Comparison of ENCODE assay signal across 24 mouse cellular contexts in the genomic region with DNA sequence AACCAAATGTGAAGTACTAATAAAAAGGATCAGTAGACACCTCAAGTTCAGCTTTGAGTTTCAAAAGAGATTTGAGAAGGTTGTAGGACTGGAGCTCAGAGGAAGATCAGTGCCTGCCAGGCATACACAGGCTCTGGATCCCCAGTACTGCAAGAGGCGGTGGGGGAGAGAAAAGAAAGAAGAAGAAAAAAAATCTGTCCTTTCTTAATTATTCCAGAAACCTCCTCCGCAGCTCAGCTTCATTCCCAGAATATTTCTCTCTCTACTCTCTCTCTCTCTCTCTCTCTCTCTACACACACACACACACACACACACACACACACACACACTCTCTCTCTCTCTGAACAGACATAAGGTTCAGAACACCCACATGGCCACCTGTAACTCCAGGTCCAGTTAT. TPM values are rescaled to one million over a fixed set of nuclear protein-coding genes. Genes with fewer than 3 reads are reported as not detected.
"Had no signal": no experiment of that assay in that cellular context is flagged by ENCODE, and none has a peak within 500 bp of the region (broad histone marks: within the 10 kb centered on the region; RNA-seq: fewer than 3 reads in every experiment).

No protein-coding gene starts in this region.

- H3K9ac ChIP-seq: liver, embryonic 15.5 days; liver, postnatal 0 days; lung, embryonic 15.5 days; neural tube, embryonic 13.5 days; neural tube, embryonic 15.5 days had no signal

- H3K4me3 ChIP-seq: liver, embryonic 15.5 days; lung, embryonic 15.5 days; megakaryocyte, embryonic 14.5 days; myocyte; neural tube, embryonic 13.5 days; neural tube, embryonic 15.5 days had no signal

- H3K4me2 ChIP-seq: liver, embryonic 15.5 days; lung, embryonic 15.5 days; midbrain, embryonic 11.5 days; neural tube, embryonic 13.5 days; neural tube, embryonic 15.5 days had no signal

- H3K27ac ChIP-seq: liver, embryonic 15.5 days; lung, embryonic 15.5 days; macrophage; neural tube, embryonic 13.5 days; neural tube, embryonic 15.5 days had no signal

- H3K27me3 ChIP-seq: liver, embryonic 15.5 days; lung, embryonic 15.5 days; megakaryocyte, embryonic 14.5 days; neural tube, embryonic 13.5 days; neural tube, embryonic 15.5 days had no signal

- DNase-seq: liver, postnatal 0 days; lung, adult 2 months; lung, postnatal 14 days; lung, postnatal 36 days; midbrain, embryonic 14.5 days; retina, postnatal 1 day; right cerebral cortex, adult 18-20 months; right cerebral cortex, postnatal 25 days; right cerebral cortex, postnatal 4 days; spleen, adult 18-20 months; thymus, adult 2 months; thymus, postnatal 25 days; thymus, postnatal 4 days had no signal

- H3K4me1 ChIP-seq: liver, embryonic 15.5 days; lung, embryonic 15.5 days; neural tube, embryonic 13.5 days; neural tube, embryonic 15.5 days had no signal

- ATAC-seq: liver, postnatal 0 days; lung, postnatal 0 days; midbrain, embryonic 16.5 days had no signal

- H3K9me3 ChIP-seq: liver, embryonic 15.5 days; lung, embryonic 15.5 days; megakaryocyte, embryonic 14.5 days; neural tube, embryonic 13.5 days; neural tube, embryonic 15.5 days had no signal

RNA-seq across cellular contexts. Expression of gene Cyp2c23, which starts 51.0 kb away (rescaled TPM):
- polyA plus RNA-seq: midbrain, embryonic 11.5 days; midbrain, embryonic 14.5 days; midbrain, embryonic 16.5 days; neural tube, embryonic 11.5 days; neural tube, embryonic 13.5 days; neural tube, embryonic 15.5 days; thymus, adult 2 months had no signal
